Mouse (Mus musculus) T-helper 1 cell (primary cell): Measurements from ENCODE around the gene Eif1.
"Not testable (repeated sequence)": the region's sequence is repeated elsewhere in the genome, so short reads cannot be mapped to it uniquely, and the experiment has no call there.

ENCODE experiments used
- in situ Hi-C: fragments of 300-600 bp; cut with MboI, MseI; formaldehyde crosslinking; loops from one replicate; pipeline ENCODE4 v1.15.1; 2025; ENCODE audit warnings: high pct_unique_total_duplicates

The Eif1 gene

GRCm38 (mm10) chr11:100352076-100352857 lies 32.6 kb downstream of the Eif1 start:
- in situ Hi-C loops: no loop called here

GRCm38 (mm10) chr11:100355151-100355951 lies 35.7 kb downstream of the Eif1 start:
- in situ Hi-C loops: no loop called here

GRCm38 (mm10) chr11:100355972-100356818 lies 36.5 kb downstream of the Eif1 start, which contains the start of gene Hap1:
Gene Hap1 (minus strand): TSS chr11:100356128.
- in situ Hi-C loops: no loop called here

GRCm38 (mm10) chr11:100356819-100357211 lies 37.1 kb downstream of the Eif1 start:
- in situ Hi-C loops: no loop called here

GRCm38 (mm10) chr11:100357408-100357807 lies 37.7 kb downstream of the Eif1 start:
- in situ Hi-C loops: no loop called here

- in situ Hi-C loops: no loop called here
These were observed 40.5 kb downstream of the Eif1 start for GRCm38 (mm10) chr11:100360175-100360574.

GRCm38 (mm10) chr11:100361059-100361458 lies 41.4 kb downstream of the Eif1 start:
- in situ Hi-C loops: not testable (repeated sequence)

GRCm38 (mm10) chr11:100362209-100362978 lies 42.7 kb downstream of the Eif1 start:
- in situ Hi-C loops: no loop called here

GRCm38 (mm10) chr11:100362979-100363562 lies 43.4 kb downstream of the Eif1 start:
- in situ Hi-C loops: no loop called here

- in situ Hi-C loops: no loop called here
These were observed 49.5 kb downstream of the Eif1 start for GRCm38 (mm10) chr11:100369145-100369544.

GRCm38 (mm10) chr11:100369822-100370221 lies 50.1 kb downstream of the Eif1 start:
- in situ Hi-C loops: loop anchor here (10.0 kb wide), 1 partner anchor 1445 kb away; no protein-coding TSS in a partner anchor
